Mouse (Mus musculus) macrophage (primary cell): Measurements from ENCODE around the gene Mcl1. TPM values are rescaled to one million over a fixed set of nuclear protein-coding genes. Genes with fewer than 3 reads are reported as not detected.
"Not testable (repeated sequence)": the region's sequence is repeated elsewhere in the genome, so short reads cannot be mapped to it uniquely, and the experiment has no call there.

Source experiments
- H3K27ac ChIP-seq: fragments of 350-480 bp; formaldehyde crosslinking; 2 replicates; pipeline ENCODE4 v1.9.0; 2021
- H3K36me3 ChIP-seq: fragments of 350-480 bp; formaldehyde crosslinking; 2 replicates; pipeline ENCODE4 v1.9.0; 2021; ENCODE audit errors: inconsistent target
- H3K4me3 ChIP-seq: fragments of 350-480 bp; formaldehyde crosslinking; 2 replicates; pipeline ENCODE4 v1.9.0; 2021; ENCODE audit errors: inconsistent target
- H3K79me2 ChIP-seq: fragments of 350-480 bp; formaldehyde crosslinking; 2 replicates; pipeline ENCODE4 v1.9.0; 2021; ENCODE audit errors: inconsistent target
- WGBS: methylation state at CpG from one replicate; pipeline ENCODE4 v1.1.7; 2026; ENCODE audit warnings: inconsistent platforms; ENCODE audit not compliant: missing documents; 5-methylcytosine and 5-hydroxymethylcytosine counted together
- polyA plus RNA-seq: library from polyadenylated mRNA; stranded (reverse); fragments of 250-400 nt; gene quantifications from 3 replicates; pipeline ENCODE4 v1.2.4, GENCODE M21; 2018; ENCODE audit warnings: inconsistent platforms

The Mcl1 gene
- polyA plus RNA-seq, 1 experiment from 2014 or later: 507 TPM

DNA sequence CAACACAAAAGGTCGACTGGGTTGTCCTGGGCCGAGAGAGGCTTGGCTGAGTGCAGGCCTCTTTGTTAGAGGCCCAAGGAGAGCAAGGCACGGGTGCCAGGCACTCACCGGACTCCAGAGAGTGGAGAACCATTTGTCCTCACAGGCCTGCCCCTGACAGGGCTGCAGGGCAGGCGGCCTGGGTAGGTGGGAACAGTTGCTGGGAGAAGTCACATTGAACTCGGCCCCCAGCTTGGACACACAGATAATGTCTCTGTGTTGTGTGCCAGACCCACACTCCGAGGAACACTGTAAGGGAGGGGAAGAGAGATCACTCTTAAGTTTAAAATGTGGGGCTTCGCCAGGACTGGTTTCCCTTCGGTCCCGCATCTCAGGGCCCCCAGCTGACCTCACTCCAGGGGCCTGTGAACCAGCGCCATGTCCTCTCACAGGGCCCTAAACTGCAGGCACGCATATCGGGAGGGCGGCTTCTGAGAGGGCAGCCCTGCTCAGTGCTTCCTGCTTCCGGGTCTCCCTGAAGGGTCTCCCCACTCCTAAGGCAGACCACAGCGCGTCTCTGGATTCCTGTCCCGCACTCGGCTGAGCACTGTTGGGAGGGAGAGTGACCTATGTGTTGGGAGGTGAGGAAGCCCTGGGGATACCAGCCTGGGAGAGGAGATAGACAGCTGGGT, 19.0 kb downstream of the Mcl1 start:
- no peaks in the 10 kb centered on the region for H3K36me3 ChIP-seq
- WGBS: 92% methylated on average over 18 of the region's 19 CpGs
- H3K27ac ChIP-seq: 0 out of 2 replicates have a peak overlapping the region, but pooled peaks have one; percentile 98
- H3K4me3 ChIP-seq: no peak overlapping the region
- peaks cover 47% of the 10 kb centered on the region for H3K79me2 ChIP-seq

GRCm38 (mm10) chr3:95679551-95679950, 21.0 kb downstream of the Mcl1 start:
- Histone ChIP-seq H3K36me3 (no peaks in the 10 kb centered on the region), H3K79me2 (peaks cover 41% of the 10 kb centered on the region)

DNA sequence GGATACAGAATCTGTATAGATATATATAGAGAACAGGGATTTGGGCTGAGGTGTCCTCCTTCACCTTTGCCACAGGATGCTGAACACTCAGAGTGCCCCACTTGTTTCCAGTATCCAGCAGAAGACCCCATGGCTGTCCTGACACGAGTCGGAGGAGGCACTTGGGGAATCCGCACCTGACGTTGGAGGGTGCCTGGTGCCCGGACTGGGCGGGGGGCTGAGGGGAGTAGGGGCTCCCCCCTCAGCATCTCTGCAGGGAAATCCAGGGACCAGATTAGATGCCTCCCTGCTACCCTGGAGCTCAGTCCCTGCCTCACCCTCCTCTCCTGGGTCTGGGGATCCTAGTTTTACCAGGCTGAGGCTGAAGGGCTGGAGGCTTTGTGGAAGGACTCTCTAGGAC, 22.1 kb downstream of the Mcl1 start:
- 84% methylated on average over 6 of the region's 6 CpGs for WGBS

More at GRCm38 (mm10) chr3:95679551-95679950, 21.0 kb downstream of the Mcl1 start:
- Histone ChIP-seq H3K27ac (no peak overlapping the region), H3K4me3 (no peak overlapping the region)
- WGBS: 83% methylated on average over 8 of the region's 8 CpGs

GRCm38 (mm10) chr3:95681365-95681764, 22.8 kb downstream of the Mcl1 start:
- H3K79me2 ChIP-seq: peaks cover 38% of the 10 kb centered on the region
- H3K27ac ChIP-seq: no peak overlapping the region
- WGBS: 60% methylated on average over 11 of the region's 11 CpGs

More for the DNA sequence above, 22.1 kb downstream of the Mcl1 start:
- Histone ChIP-seq H3K36me3 (no peaks in the 10 kb centered on the region), H3K27ac (no peak overlapping the region), H3K79me2 (peaks cover 41% of the 10 kb centered on the region), H3K4me3 (no peak overlapping the region)

GRCm38 (mm10) chr3:95682878-95683277, 24.3 kb downstream of the Mcl1 start:
- Histone ChIP-seq H3K36me3 (no peaks in the 10 kb centered on the region), H3K4me3 (no peak overlapping the region), H3K27ac (no peak overlapping the region), H3K79me2 (peaks cover 22% of the 10 kb centered on the region; the same call in 1 of the 2 replicates)
- WGBS: 89% methylated on average over 3 of the region's 5 CpGs

More at GRCm38 (mm10) chr3:95681365-95681764, 22.8 kb downstream of the Mcl1 start:
- no peaks in the 10 kb centered on the region for H3K36me3 ChIP-seq
- no peak overlapping the region for H3K4me3 ChIP-seq

- Histone ChIP-seq H3K27ac (no peak overlapping the region), H3K4me3 (no peak overlapping the region), H3K79me2 (peaks cover 6% of the 10 kb centered on the region; the same call in 1 of the 2 replicates), H3K36me3 (no peaks in the 10 kb centered on the region)
- WGBS: 39% methylated on average over 4 of the region's 8 CpGs
Measured at GRCm38 (mm10) chr3:95684846-95685245, 26.3 kb downstream of the Mcl1 start.

GRCm38 (mm10) chr3:95685301-95685700, 26.7 kb downstream of the Mcl1 start:
- Histone ChIP-seq H3K4me3 (no peak overlapping the region), H3K27ac (no peak overlapping the region), H3K79me2 (peaks cover 2% of the 10 kb centered on the region; the same call in 1 of the 2 replicates), H3K36me3 (no peaks in the 10 kb centered on the region)
- WGBS: 93% methylated on average over 4 of the region's 4 CpGs

GRCm38 (mm10) chr3:95685701-95686100, 27.1 kb downstream of the Mcl1 start:
- Histone ChIP-seq H3K79me2 (no peaks in the 10 kb centered on the region; the same call in 1 of the 2 replicates), H3K36me3 (no peaks in the 10 kb centered on the region), H3K27ac (no peak overlapping the region), H3K4me3 (no peak overlapping the region)
- WGBS: 87% methylated on average over 2 of the region's 2 CpGs

DNA sequence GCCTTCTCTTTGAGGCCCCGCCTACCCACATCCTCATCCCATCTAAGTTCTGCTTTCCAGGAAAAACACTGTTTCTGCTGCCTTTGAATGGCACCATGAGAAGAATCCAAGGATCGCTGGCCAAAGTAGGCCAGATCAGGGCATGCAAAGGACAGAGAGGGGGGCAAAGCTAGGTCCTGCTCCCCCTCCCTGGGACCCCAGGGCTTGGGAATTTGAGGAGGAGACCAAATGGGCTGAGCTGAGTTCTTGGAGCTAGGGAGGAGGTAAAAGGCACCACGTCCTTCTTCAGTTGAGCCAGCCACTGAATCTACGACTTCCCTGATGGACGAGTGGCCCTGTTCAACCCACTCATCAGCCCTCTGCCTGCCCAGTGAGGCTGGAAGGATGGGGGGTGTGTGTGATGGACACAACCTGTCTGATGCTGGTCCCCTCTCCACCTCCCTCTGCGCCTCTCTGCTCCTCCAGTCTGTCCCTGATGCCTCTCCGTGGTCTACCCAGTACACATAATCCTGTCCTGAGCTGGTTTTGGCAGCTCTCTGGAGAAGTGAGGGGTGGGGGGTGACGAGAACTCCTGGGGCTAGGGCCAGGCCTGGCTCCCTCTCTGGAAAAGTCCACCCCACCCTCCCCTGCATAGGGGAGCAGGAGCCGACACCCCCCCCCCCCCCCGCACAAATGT, 28.0 kb downstream of the Mcl1 start:
- no peaks in the 10 kb centered on the region for H3K79me2 ChIP-seq
- no peak overlapping the region for H3K4me3 ChIP-seq
- no peak overlapping the region for H3K27ac ChIP-seq
- H3K36me3 ChIP-seq: no peaks in the 10 kb centered on the region
- WGBS: 89% methylated on average over 9 of the region's 10 CpGs

DNA sequence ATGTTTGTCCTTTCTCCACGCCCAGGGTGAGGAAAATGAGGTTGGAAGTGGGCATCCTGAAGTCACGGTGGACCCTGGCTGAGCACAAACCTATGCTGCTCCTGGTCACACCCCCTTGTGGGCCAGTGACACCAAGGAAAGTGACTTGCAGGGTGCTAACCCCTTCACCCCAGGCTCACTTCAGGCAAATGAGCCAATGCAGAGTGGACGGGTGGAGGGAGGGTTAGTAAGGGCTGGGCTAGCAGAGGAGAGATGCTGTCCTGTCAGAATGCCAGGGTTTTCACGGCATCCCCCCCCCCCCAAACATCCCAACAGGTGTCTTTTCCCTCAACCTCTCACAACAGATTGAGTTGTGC, 28.6 kb downstream of the Mcl1 start:
- Histone ChIP-seq H3K4me3 (peak overlapping the region; percentile 23; the same call in 1 of the 2 replicates), H3K36me3 (no peaks in the 10 kb centered on the region), H3K27ac (no peak overlapping the region), H3K79me2 (no peaks in the 10 kb centered on the region)
- WGBS: 52% methylated on average over 3 of the region's 4 CpGs

GRCm38 (mm10) chr3:95687524-95688421, 29.2 kb downstream of the Mcl1 start, which contains the start of gene Adamtsl4:
TSS of gene Adamtsl4 (minus strand) at chr3:95687917.
- H3K79me2 ChIP-seq: no peaks in the 10 kb centered on the region
- no peak within 1 kb of the TSS for H3K27ac ChIP-seq
- no peaks in the 10 kb centered on the region for H3K36me3 ChIP-seq
- H3K4me3 ChIP-seq: peak within 1 kb of the TSS; percentile 23; the same call in 1 of the 2 replicates
- 18% methylated on average over 30 of the region's 50 CpGs for WGBS

GRCm38 (mm10) chr3:95689171-95689915, 30.8 kb downstream of the Mcl1 start:
- 81% methylated on average over 11 of the region's 11 CpGs for WGBS
- Histone ChIP-seq H3K36me3 (no peaks in the 10 kb centered on the region), H3K27ac (no peak overlapping the region), H3K4me3 (no peak overlapping the region), H3K79me2 (no peaks in the 10 kb centered on the region)

DNA sequence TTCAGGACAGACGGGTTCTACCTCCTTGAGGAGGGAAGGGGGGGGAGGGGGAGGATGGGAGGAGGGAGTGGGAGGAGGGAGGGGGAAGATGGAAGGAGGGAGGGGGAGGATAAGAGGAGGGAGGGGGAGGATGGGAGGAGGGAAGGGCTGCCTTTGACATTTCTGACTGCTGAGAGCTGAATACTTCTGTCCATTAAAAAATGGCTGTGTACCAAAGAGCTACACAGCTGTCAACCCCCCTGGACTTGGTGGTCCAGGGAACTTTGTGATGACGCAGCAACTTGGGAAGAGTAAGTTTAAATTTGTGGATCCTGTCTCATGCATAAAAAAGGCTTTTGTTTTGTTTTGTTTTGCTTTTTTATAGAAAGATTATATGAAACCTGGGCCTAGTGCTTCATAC, 31.4 kb downstream of the Mcl1 start:
- WGBS: 100% methylated on average over 1 of the region's 2 CpGs
- H3K79me2 ChIP-seq: no peaks in the 10 kb centered on the region
- H3K27ac ChIP-seq: no peak overlapping the region
- H3K36me3 ChIP-seq: no peaks in the 10 kb centered on the region
- H3K4me3 ChIP-seq: no peak overlapping the region

- 100% methylated on average over 1 of the region's 2 CpGs for WGBS
- not testable (repeated sequence) for H3K4me3 ChIP-seq, H3K79me2 ChIP-seq, H3K36me3 ChIP-seq, H3K27ac ChIP-seq
Measured at GRCm38 (mm10) chr3:95690552-95690951, 32.0 kb downstream of the Mcl1 start.
